Mouse (Mus musculus): Measurements from ENCODE around the gene Cnpy1.

GRCm38 (mm10) chr5:28173674-28174073 lies 71.9 kb downstream of the Cnpy1 start:
- TF ChIP-seq CTCF (IDR thresholded peaks at IDR 0.05; ENCODE audit: low read depth) (no peak), EP300 (IDR thresholded peaks at IDR 0.05; ENCODE audit: low read depth) (no peak)

Data from liver, embryonic 14.5 days (tissue).